Mouse (Mus musculus) neural tube, embryonic 13.5 days (tissue): Measurements from ENCODE around the gene Mast1. TPM values are rescaled to one million over a fixed set of nuclear protein-coding genes. Genes with fewer than 3 reads are reported as not detected.

ENCODE experiments used
- ATAC-seq: fragments of 200-750 bp; cut with Nextera tagmentation; 2 replicates; pipeline ENCODE4 v1.8.0; 2017; ENCODE audit warnings: low read depth, mild to moderate bottlenecking, moderate TSS enrichment, moderate library complexity
- H3K27ac ChIP-seq: fragments of 300-500 bp; sonication (generic); replicated peaks from 2 replicates; pipeline ENCODE4 v1.5.1; 2015; ENCODE audit warnings: moderate library complexity, mild to moderate bottlenecking, inconsistent platforms
- H3K27me3 ChIP-seq: fragments of 300-500 bp; sonication (generic); 2 replicates; pipeline ENCODE4 v1.6.1; 2015; ENCODE audit warnings: mild to moderate bottlenecking, inconsistent platforms
- H3K36me3 ChIP-seq: fragments of 300-500 bp; sonication (generic); 2 replicates; pipeline ENCODE4 v1.6.1; 2015; ENCODE audit warnings: mild to moderate bottlenecking, inconsistent platforms
- H3K4me1 ChIP-seq: fragments of 300-500 bp; sonication (generic); replicated peaks from 2 replicates; pipeline ENCODE4 v1.6.1; 2015; ENCODE audit warnings: inconsistent platforms
- H3K4me2 ChIP-seq: fragments of 300-500 bp; sonication (generic); 2 replicates; pipeline ENCODE4 v1.6.1; 2015; ENCODE audit warnings: inconsistent platforms, mild to moderate bottlenecking, moderate library complexity
- H3K4me3 ChIP-seq: fragments of 300-500 bp; sonication (generic); 2 replicates; pipeline ENCODE4 v1.5.1; 2015; ENCODE audit warnings: mild to moderate bottlenecking, inconsistent platforms
- H3K9ac ChIP-seq: fragments of 300-500 bp; sonication (generic); 2 replicates; pipeline ENCODE4 v1.6.1; 2015; ENCODE audit warnings: moderate library complexity, mild to moderate bottlenecking, inconsistent platforms
- H3K9me3 ChIP-seq: fragments of 300-500 bp; sonication (generic); 2 replicates; pipeline ENCODE4 v1.6.1; 2016; ENCODE audit warnings: inconsistent platforms
- WGBS: fragments of 180-500 bp; shearing (Covaris S2); methylation state at CpG from one replicate; pipeline ENCODE4 v1.1.7; 2015; 5-methylcytosine and 5-hydroxymethylcytosine counted together
- polyA plus RNA-seq: library from polyadenylated mRNA; unstranded; fragments of >200 nt; fragmentation: Nextera tagmentation; extraction: Ambion mirVana; gene quantifications from 2 replicates; pipeline ENCODE4 v1.2.1, GENCODE M21; 2015

Gene Mast1
- polyA plus RNA-seq, 1 experiment from 2014 or later = 62.7 TPM

- peak within 1 kb of the TSS; percentile 98 for H3K4me2 ChIP-seq
- H3K27ac ChIP-seq = peak within 1 kb of the TSS; percentile 46
- under 1% methylated on average over 63 of the region's 63 CpGs for WGBS
- peak within 1 kb of the TSS; percentile 53 for H3K4me3 ChIP-seq
- ATAC-seq = peak; percentile 34
- H3K9me3 ChIP-seq = no peaks in the 10 kb centered on the region
- H3K27me3 ChIP-seq = peaks cover 43% of the 10 kb centered on the region
- peak within 1 kb of the TSS; percentile 75 for H3K9ac ChIP-seq
- peaks cover 18% of the 10 kb centered on the region for H3K36me3 ChIP-seq
- peaks cover 79% of the 10 kb centered on the region for H3K4me1 ChIP-seq
These were observed 41.2 kb upstream of the Mast1 start, which contains the start of gene Junb for GRCm38 (mm10) chr8:84978248-84978940. Gene Junb, minus strand, starts transcription at chr8:84978718.

DNA sequence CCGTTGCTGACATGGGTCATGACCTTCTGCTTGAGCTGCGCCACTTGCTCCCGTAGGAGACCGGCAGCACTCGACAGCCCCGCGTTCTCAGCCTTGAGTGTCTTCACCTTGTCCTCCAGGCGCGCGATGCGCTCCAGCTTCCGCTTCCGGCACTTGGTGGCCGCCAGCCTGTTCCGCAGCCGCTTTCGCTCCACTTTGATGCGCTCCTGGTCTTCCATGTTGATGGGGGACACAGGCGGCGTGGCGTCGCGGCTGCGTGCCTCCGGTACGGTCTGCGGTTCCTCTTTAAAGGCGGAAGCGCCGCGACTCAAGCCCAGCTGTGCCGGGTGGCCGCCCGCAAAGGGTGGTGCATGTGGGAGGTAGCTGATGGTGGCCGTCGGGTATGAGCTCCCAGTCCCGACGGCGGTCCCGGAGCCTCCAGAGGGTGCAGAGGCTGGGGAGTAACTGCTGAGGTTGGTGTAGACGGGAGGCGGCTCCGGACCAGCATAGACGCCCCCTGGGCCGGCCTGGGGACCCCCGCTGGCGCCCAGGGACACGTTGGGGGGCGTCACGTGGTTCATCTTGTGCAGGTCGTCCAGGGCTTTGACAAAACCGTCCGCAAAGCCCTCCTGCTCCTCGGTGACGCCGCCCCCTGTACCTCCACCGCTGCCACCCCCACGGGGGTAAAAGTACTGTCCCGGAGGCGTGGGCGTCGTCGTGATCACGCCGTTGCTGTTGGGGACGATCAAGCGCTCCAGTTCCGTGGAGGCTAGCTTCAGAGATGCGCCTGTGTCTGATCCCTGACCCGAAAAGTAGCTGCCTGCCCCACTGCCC is 40.5 kb upstream of the Mast1 start:
- H3K4me1 ChIP-seq = peaks cover 80% of the 10 kb centered on the region
- ATAC-seq = no peak

DNA sequence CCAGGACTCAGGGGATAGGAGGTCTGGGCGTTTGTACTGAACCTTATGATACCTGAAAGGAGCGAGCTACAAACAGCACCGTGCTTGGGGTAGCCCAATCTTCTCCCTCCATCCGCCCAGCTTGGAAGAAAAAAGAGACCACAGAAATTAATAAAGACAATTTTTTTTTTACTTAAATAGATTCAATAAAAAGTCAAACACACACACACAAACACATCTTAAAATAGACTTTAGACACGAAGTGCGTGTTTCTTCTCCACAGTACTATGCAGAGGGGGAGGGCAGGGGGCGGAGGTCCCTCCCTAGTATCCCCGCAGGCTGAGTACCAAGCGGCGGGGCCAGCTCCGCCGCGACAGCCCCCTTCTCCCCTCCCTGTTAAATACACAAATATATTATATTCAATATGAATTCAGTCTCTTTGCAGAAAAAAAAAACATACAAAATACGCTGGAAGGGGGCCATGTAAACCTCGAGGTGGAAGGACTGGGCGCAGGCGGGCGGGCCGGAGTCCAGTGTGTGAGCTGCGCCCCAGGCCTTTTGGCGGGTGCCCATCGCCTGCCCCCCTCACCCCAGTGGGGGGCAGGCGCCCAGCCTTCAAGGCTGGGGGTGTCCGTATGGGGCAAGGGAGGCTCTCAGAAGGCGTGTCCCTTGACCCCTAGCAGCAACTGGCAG is 39.7 kb upstream of the Mast1 start:
- Histone ChIP-seq H3K4me1 (peaks cover 81% of the 10 kb centered on the region), H3K27me3 (peaks cover 34% of the 10 kb centered on the region), H3K9ac (peak overlapping the region; percentile 75), H3K9me3 (no peaks in the 10 kb centered on the region), H3K27ac (0 out of 2 replicates have a peak overlapping the region, but pooled peaks have one; percentile 40), H3K4me2 (peak overlapping the region; percentile 98), H3K36me3 (peaks cover 33% of the 10 kb centered on the region), H3K4me3 (peak overlapping the region; percentile 53)
- ATAC-seq = no peak
- 1% methylated on average over 25 of the region's 25 CpGs for WGBS

More for the DNA sequence above, 40.5 kb upstream of the Mast1 start:
- Histone ChIP-seq H3K27me3 (peaks cover 41% of the 10 kb centered on the region), H3K4me2 (peak overlapping the region; percentile 98), H3K9ac (peak overlapping the region; percentile 75), H3K36me3 (peaks cover 25% of the 10 kb centered on the region), H3K9me3 (no peaks in the 10 kb centered on the region), H3K4me3 (peak overlapping the region; percentile 53), H3K27ac (0 out of 2 replicates have a peak overlapping the region, but pooled peaks have one; percentile 46)
- WGBS = 1% methylated on average over 69 of the region's 70 CpGs

DNA sequence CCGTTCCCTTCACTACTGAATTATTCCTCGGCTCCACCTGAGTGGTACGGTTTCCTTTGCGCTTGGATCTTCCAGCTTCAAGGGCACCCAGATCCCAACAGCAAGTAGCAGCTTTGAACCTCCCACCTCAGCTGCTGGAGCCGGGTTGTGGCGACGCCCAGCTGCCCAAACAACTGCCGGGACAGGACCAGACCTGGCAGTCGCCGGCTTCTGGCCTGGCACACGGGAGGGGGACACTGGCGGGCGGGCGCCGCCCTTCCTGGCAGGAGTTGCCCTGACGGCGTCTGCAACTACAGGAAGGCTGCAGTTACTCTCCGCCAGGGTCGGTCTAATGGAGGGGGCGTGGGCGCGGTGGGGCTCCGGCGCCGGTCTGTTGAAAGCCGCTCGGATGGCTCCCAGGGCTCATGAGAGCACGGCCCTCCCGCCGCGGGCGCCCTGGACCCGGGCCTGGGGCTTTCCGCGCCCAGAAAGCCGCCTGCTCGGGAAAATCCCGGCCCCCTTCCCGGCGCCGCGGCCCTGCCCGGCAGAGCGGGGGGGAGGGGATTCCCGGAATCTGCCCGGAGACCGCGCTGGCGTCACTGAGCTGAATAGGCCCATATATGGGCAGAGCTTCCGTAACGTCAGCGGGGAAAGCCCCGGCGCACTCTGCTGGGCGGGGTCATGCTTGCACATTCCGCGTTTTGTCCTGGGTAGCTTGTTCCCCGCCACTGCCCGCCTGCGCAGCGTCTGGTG is 39.0 kb upstream of the Mast1 start:
- WGBS = 1% methylated on average over 60 of the region's 61 CpGs

GRCm38 (mm10) chr8:84975434-84975833 is 38.3 kb upstream of the Mast1 start:
- Histone ChIP-seq H3K4me2 (peak overlapping the region; percentile 98), H3K9me3 (no peaks in the 10 kb centered on the region), H3K27me3 (peaks cover 26% of the 10 kb centered on the region), H3K4me3 (peak overlapping the region; percentile 53; the same call in 1 of the 2 replicates), H3K4me1 (peaks cover 81% of the 10 kb centered on the region), H3K9ac (peak overlapping the region; percentile 61; the same call in 1 of the 2 replicates), H3K36me3 (peaks cover 44% of the 10 kb centered on the region), H3K27ac (peak overlapping the region; percentile 73)
- ATAC-seq = no peak
- 29% methylated on average over 7 of the region's 7 CpGs for WGBS

More for the DNA sequence above, 39.0 kb upstream of the Mast1 start:
- peak overlapping the region; percentile 73 for H3K27ac ChIP-seq
- H3K9ac ChIP-seq = peak overlapping the region; percentile 75
- no peaks in the 10 kb centered on the region for H3K9me3 ChIP-seq
- H3K4me2 ChIP-seq = peak overlapping the region; percentile 98
- peak; percentile 72 for ATAC-seq
- H3K4me1 ChIP-seq = peaks cover 81% of the 10 kb centered on the region
- H3K27me3 ChIP-seq = peaks cover 33% of the 10 kb centered on the region
- peak overlapping the region; percentile 53 for H3K4me3 ChIP-seq
- H3K36me3 ChIP-seq = peaks cover 40% of the 10 kb centered on the region

DNA sequence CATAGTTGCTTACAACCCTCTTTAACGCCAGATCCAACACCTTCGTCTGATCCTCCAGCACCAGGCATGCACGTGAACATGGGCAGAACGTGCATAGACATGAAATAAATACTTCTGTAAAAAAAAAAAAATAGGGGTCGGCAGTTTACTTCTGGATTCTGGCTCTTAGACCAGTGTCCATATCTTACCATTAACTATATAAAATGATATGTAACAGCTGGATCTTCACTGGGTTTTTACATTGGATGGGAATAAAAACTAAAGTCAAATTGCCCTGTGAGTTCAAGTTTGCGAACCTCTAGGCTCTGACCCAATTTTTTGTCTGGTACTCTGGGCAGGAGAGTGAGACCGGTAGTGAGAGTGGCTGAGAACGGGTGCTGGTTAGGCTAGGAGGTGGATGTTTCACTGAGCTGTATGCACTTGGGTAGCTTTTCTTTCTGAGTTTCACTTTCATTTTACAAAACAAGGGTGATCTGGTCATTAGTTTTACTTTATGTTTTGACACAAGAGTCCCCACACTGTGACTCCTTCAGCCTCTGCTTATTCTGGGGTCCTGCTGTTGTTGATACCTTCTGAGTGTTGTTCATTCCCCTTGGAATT is 37.5 kb upstream of the Mast1 start:
- H3K9ac ChIP-seq = 0 out of 2 replicates have a peak overlapping the region, but pooled peaks have one; percentile 9
- no peak overlapping the region for H3K4me2 ChIP-seq
- peaks cover 75% of the 10 kb centered on the region for H3K4me1 ChIP-seq
- WGBS = 81% methylated on average over 8 of the region's 8 CpGs
- no peak overlapping the region for H3K4me3 ChIP-seq
- no peak for ATAC-seq
- H3K27ac ChIP-seq = no peak overlapping the region
- peaks cover 44% of the 10 kb centered on the region for H3K36me3 ChIP-seq
- H3K27me3 ChIP-seq = peaks cover 22% of the 10 kb centered on the region
- H3K9me3 ChIP-seq = no peaks in the 10 kb centered on the region

- Histone ChIP-seq H3K27me3 (peaks cover 15% of the 10 kb centered on the region), H3K27ac (no peak overlapping the region), H3K4me1 (peaks cover 69% of the 10 kb centered on the region), H3K9ac (no peak overlapping the region), H3K4me2 (no peak overlapping the region), H3K36me3 (peaks cover 44% of the 10 kb centered on the region), H3K4me3 (no peak overlapping the region; the same call in 1 of the 2 replicates), H3K9me3 (no peaks in the 10 kb centered on the region)
- 62% methylated on average over 4 of the region's 4 CpGs for WGBS
- ATAC-seq = no peak
These were observed 36.8 kb upstream of the Mast1 start for GRCm38 (mm10) chr8:84973803-84974542.

DNA sequence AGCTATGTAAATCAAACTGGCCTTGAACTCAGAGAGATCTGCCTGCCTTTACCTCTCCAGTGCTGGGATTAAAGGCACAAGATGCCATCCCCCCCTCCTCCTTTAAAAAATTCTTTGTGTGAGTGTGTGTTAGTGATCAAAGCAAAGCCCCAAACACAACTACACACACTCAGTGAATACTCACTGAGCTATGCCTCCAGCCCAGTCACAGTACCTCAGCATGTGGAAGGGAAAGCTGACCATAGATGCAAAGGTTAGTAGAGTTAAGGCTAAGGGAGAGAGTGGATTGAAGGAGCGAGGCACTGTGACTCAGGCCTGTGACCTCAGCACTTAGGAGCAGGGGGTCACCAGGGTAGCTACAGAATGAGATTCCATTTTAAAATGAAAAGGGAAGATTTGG is 35.9 kb upstream of the Mast1 start:
- H3K9ac ChIP-seq = no peak overlapping the region
- ATAC-seq = no peak

DNA sequence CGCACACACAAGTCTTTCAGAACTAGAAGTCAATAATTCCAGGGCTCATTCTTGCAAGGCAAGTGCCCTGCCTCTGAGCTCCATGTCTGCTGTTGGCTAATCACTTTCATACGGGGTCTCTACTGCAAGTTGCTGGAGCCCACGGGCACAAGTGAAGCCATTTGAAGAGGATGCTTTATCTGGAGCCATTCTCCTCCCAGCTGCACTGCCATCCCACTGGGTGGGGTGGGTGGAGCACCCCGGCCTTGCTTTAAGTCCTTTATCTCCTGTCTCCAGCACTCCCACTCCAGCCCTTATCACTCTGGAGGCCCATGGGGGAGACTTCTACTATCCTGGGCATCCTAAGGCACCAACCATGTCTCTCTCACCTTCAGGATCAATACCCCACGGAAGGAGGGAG is 33.8 kb upstream of the Mast1 start:
- peaks cover 63% of the 10 kb centered on the region for H3K4me1 ChIP-seq
- no peaks in the 10 kb centered on the region for H3K27me3 ChIP-seq
- peaks cover 44% of the 10 kb centered on the region for H3K36me3 ChIP-seq
- no peak for ATAC-seq
- H3K4me3 ChIP-seq = peak overlapping the region; percentile 87
- H3K27ac ChIP-seq = peak overlapping the region; percentile 87
- H3K9ac ChIP-seq = peak overlapping the region; percentile 99
- no peaks in the 10 kb centered on the region for H3K9me3 ChIP-seq
- H3K4me2 ChIP-seq = peak overlapping the region; percentile 98
- 68% methylated on average over 5 of the region's 5 CpGs for WGBS

More for the DNA sequence above, 35.9 kb upstream of the Mast1 start:
- WGBS = 96% methylated on average over 1 of the region's 1 CpGs
- Histone ChIP-seq H3K27ac (no peak overlapping the region), H3K9me3 (no peaks in the 10 kb centered on the region), H3K27me3 (peaks cover 12% of the 10 kb centered on the region), H3K4me3 (no peak overlapping the region), H3K36me3 (peaks cover 44% of the 10 kb centered on the region), H3K4me2 (no peak overlapping the region), H3K4me1 (peaks cover 69% of the 10 kb centered on the region)

GRCm38 (mm10) chr8:84970135-84970790 is 33.1 kb upstream of the Mast1 start:
- Histone ChIP-seq H3K27me3 (no peaks in the 10 kb centered on the region), H3K9ac (peak overlapping the region; percentile 99), H3K27ac (peak overlapping the region; percentile 87), H3K9me3 (no peaks in the 10 kb centered on the region), H3K4me3 (peak overlapping the region; percentile 87), H3K4me1 (peaks cover 62% of the 10 kb centered on the region), H3K36me3 (peaks cover 43% of the 10 kb centered on the region), H3K4me2 (peak overlapping the region; percentile 98)
- ATAC-seq = no peak
- 9% methylated on average over 21 of the region's 21 CpGs for WGBS
